Mouse (Mus musculus): ENCODE data around the gene Zfp329. TPM values are rescaled to one million over a fixed set of nuclear protein-coding genes. Genes with fewer than 3 reads are reported as not detected.

The Zfp329 gene
- polyA plus RNA-seq, 3 experiments from 2014 or later = 13.5 to 25.4 (median 19.3) TPM

Other genes with a start within 250 kb of the Zfp329 start
- gene Vmn2r53, start 210.1 kb downstream of the Zfp329 start, polyA plus RNA-seq (2017; shearing (Covaris generic)) = under 1 TPM in 2 of 3 experiments, not detected in 1; 0.01 to 0.07 TPM
- gene Vmn2r54, start 178.5 kb downstream of the Zfp329 start, polyA plus RNA-seq (2017; shearing (Covaris generic)) = not detected
- not detected for gene Vmn2r55, start 133.9 kb downstream of the Zfp329 start, polyA plus RNA-seq (2017; shearing (Covaris generic))
- gene Vmn2r56, start 83.9 kb downstream of the Zfp329 start, polyA plus RNA-seq (2017; shearing (Covaris generic)) = under 1 TPM in 1 of 3 experiments, not detected in 2; 0.12 TPM
- gene Zscan18, start 15.2 kb downstream of the Zfp329 start, polyA plus RNA-seq (2017; shearing (Covaris generic)) = 1 to 10 TPM in 2 of 3 experiments, under 1 TPM in 1; 0.63 to 1.3 (median 1.1) TPM
- 10 to 100 TPM; 62.9 to 99.3 (median 85.2) TPM for gene Zfp110, start 15.9 kb upstream of the Zfp329 start, polyA plus RNA-seq (2017; shearing (Covaris generic))
- gene Zfp128, start 62.3 kb upstream of the Zfp329 start, polyA plus RNA-seq (2017; shearing (Covaris generic)) = 1 to 10 TPM; 1.1 to 1.6 (median 1.6) TPM
- gene Zscan22, start 79.0 kb upstream of the Zfp329 start, polyA plus RNA-seq (2017; shearing (Covaris generic)) = 10 to 100 TPM; 10.5 to 11.0 (median 10.6) TPM
- 1,000 to 10,000 TPM; 1,828 to 3,143 (median 2,832) TPM for gene Rps5, start 103.4 kb upstream of the Zfp329 start, polyA plus RNA-seq (2017; shearing (Covaris generic))
- under 1 TPM in 2 of 3 experiments, not detected in 1; 0.11 to 0.28 TPM for gene Rnf225, start 108.6 kb upstream of the Zfp329 start, polyA plus RNA-seq (2017; shearing (Covaris generic))
- gene Zfp324, start 147.0 kb upstream of the Zfp329 start, polyA plus RNA-seq (2017; shearing (Covaris generic)) = 1 to 10 TPM; 1.8 to 3.6 (median 2.6) TPM
- 1 to 10 TPM; 2.7 to 5.9 (median 4.1) TPM for gene Zfp446, start 159.0 kb upstream of the Zfp329 start, polyA plus RNA-seq (2017; shearing (Covaris generic))
- 1 to 10 TPM in 1 of 3 experiments, under 1 TPM in 2; 0.41 to 1.2 (median 0.64) TPM for gene Slc27a5, start 179.3 kb upstream of the Zfp329 start, polyA plus RNA-seq (2017; shearing (Covaris generic))
- gene Trim28, start 180.3 kb upstream of the Zfp329 start, polyA plus RNA-seq (2017; shearing (Covaris generic)) = 10 to 100 TPM; 42.1 to 76.8 (median 57.0) TPM
- 1 to 10 TPM; 5.4 to 8.0 (median 6.5) TPM for gene Zbtb45, start 191.2 kb upstream of the Zfp329 start, polyA plus RNA-seq (2017; shearing (Covaris generic))
- 100 to 1,000 TPM; 296 to 343 (median 309) TPM for gene Chmp2a, start 215.9 kb upstream of the Zfp329 start, polyA plus RNA-seq (2017; shearing (Covaris generic))
- 10 to 100 TPM; 14.9 to 21.8 (median 16.4) TPM for gene Ube2m, start 219.4 kb upstream of the Zfp329 start, polyA plus RNA-seq (2017; shearing (Covaris generic))
- under 1 TPM; 0.18 to 0.35 (median 0.20) TPM for gene Mzf1, start 235.9 kb upstream of the Zfp329 start, polyA plus RNA-seq (2017; shearing (Covaris generic))